Mouse (Mus musculus) Muller cell, postnatal 12 days (primary cell): ENCODE data around the gene Slc7a11.

Experiments used
- DNase-seq: peaks from one replicate; pipeline ENCODE4 v3.0.0-alpha.2; 2015; ENCODE audit errors: inconsistent ontology term

The Slc7a11 gene

DNA sequence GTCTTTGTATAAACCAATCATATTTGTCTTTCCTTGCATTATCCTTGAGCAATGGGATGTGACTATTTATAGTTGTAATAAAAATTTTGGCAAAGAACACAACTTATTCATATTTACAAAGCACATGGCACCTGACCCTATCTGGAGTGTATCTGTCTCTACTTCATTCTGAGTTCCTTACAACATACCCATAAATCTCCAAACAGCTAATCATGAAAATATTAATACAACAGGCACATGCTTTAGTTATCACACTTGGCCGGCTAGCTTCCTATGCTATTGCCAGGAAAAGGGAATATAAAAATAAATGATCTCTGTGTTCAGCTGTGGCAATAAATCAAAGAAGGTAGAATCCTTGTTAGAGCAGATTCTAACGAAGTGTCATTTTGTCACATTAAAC lies 257.5 kb downstream of the Slc7a11 start:
- no peak for DNase-seq

GRCm38 (mm10) chr3:50160756-50161155 lies 282.7 kb downstream of the Slc7a11 start:
- no peak for DNase-seq

- no peak for DNase-seq
Observed at GRCm38 (mm10) chr3:50144144-50144543, 299.3 kb downstream of the Slc7a11 start.

DNA sequence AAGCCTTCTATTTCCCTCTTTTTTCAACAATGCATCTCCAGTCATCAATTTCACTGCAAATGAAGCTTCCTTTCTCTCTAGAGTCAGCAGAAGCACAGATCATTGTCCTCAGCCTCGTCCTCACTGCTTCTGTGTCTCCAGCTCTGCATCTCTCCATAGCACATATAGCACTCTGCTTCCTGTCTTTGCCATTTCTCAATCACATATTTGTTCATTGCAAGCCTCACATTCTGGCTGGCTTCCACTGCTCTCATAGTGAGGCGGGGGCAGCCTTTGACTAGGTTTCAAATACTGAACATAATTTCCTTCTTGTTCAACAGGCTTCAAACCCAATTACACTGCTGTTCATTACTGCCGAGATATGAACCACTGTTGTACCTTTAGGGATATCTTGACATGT lies 305.1 kb downstream of the Slc7a11 start:
- no peak for DNase-seq

- DNase-seq = no peak
Observed at GRCm38 (mm10) chr3:50132204-50132603, 311.2 kb downstream of the Slc7a11 start.

- no peak for DNase-seq
Observed at GRCm38 (mm10) chr3:50130319-50130718, 313.1 kb downstream of the Slc7a11 start.

- DNase-seq = no peak
Observed at GRCm38 (mm10) chr3:50121001-50121400, 322.4 kb downstream of the Slc7a11 start.

DNA sequence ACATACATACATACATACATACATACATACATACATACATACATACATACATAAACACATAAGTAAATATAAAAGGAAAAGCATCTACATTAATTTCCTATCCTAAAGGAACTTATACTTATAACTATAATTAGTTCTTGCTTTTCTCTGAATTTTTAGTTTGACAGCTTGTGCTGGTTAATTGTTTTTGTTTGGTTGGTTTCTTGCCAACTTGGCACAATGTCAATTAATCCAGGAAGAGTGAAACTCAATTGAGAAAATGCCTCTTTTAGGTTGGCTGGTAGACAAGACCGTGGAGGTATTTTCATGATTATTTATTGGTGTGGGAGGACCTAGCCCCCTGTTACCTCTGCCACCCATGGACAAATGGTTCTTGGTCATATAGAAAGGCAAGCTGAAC lies 327.1 kb downstream of the Slc7a11 start:
- DNase-seq = peak; percentile 53

DNA sequence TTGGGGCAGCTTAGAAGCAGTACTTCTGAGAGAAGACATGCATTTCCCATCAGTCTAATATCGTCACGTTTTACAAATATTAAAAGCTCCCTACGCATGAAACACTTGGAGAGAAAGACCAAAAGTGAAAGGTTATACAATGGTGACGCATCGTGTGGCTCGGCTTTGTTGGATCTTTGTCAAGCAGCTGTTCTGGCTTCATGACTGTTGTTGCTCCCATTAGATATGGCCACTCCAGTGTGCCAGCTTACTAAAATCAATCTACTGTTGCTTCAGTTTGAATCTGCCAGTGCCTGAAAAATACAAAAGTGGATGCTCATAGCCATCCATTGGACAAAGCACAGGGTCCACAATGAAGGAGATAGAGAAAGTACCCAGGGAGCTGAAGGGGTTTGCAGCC lies 337.9 kb downstream of the Slc7a11 start:
- DNase-seq = no peak

GRCm38 (mm10) chr3:50094404-50095092 lies 348.9 kb downstream of the Slc7a11 start:
- DNase-seq = no peak

GRCm38 (mm10) chr3:50076979-50077378 lies 366.4 kb downstream of the Slc7a11 start:
- DNase-seq = peak; percentile 25

GRCm38 (mm10) chr3:50063396-50063795 lies 380.0 kb downstream of the Slc7a11 start:
- no peak for DNase-seq

DNA sequence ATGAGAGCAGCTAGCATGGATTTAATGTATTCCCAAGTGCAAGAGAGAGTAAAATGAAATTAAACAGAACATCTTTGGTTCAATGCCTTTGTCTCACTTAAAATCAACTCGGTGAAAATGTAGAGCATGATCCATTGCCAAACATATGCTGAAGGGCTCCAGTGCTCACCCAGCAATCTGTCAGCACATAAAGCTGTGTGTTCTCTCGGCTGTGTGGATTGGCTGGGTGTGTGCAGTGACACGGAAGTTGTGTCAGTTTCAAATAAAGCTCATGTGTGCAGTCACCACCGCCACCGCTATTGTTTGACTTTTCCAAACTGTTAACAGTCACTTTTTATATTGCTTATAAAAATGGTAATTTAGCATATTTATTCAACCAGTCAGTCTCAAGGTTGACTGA lies 398.7 kb downstream of the Slc7a11 start:
- no peak for DNase-seq

GRCm38 (mm10) chr3:50044160-50044559 lies 399.3 kb downstream of the Slc7a11 start:
- DNase-seq = no peak

- no peak for DNase-seq
Observed at GRCm38 (mm10) chr3:50041141-50041540, 402.3 kb downstream of the Slc7a11 start.

- DNase-seq = no peak
Observed at GRCm38 (mm10) chr3:50035875-50036528, 407.4 kb downstream of the Slc7a11 start.

DNA sequence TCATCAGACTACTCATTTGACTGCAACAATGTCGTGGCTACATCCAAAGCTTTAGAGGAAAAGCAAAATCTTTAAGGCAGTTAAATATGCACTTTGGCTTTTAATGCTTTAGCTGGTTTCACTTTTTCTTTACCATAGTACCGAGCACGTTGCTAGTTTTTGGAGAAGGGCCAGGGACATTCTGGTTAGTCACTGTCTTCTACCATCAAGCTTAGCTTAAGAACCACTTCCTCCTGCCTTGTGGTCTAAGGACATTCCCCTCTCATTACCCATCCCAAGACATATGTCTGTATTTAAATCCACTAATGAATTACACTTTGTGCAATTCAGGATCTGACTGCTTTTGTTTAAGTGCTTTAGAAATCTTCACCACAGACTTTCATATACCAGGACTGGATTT lies 410.1 kb downstream of the Slc7a11 start:
- DNase-seq = no peak

DNA sequence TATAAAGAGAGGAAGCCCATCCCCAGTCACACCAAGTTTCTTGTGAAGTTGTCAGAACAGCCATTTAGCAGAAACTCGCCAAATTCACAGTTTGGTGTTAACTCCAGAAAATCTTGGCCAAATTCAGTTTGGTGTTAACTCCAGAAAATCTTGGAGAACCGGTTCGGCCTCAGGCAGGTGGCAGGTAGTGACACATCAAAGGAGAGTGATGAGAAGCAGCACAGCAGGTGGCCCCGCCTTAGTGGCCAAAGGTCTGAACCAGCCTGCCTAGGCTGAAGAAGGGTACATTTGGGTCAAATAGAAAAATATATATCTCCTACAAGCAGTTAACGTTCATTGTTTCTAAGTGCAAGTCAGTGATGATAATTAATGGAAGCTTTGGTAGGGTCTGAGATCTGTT lies 417.4 kb downstream of the Slc7a11 start:
- DNase-seq = no peak

DNA sequence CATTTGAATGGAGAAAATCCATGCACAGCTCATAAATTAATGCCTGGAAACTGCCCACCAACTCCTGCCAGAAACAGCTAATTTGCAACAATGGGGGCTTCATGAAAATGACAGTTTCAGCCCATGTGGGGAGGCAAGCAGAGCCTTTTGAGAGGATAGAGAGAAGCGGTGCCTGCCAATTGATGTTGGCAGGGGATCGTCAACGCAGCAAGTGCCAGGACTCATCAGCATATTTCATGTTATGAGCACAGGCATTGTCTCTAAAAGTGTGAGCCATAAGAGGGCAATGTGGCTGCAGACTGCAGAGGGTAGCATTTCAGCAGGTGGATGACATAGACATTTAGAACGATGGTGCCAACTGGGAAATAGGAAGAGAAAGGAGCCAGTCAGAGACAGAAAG lies 429.0 kb downstream of the Slc7a11 start:
- peak; percentile 92 for DNase-seq

DNA sequence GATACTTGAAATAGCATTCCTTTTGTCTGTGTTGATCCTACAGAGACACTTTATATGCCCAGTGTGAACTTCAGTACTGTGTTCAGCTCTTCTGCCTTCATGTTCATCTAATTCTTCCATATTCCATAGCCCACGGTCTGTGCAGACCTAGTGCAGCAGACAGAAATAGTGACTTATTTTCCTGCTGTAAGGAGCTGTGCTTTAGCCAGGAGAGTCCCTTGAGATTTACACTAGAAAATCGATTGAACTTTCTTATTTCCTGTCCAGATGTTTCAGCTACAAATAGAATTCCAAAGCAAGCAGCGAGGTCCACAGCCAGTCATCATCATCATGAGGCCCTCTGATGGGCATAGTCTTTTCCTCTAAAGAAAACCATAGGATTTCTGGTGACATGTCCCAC lies 431.4 kb downstream of the Slc7a11 start:
- DNase-seq = no peak

DNA sequence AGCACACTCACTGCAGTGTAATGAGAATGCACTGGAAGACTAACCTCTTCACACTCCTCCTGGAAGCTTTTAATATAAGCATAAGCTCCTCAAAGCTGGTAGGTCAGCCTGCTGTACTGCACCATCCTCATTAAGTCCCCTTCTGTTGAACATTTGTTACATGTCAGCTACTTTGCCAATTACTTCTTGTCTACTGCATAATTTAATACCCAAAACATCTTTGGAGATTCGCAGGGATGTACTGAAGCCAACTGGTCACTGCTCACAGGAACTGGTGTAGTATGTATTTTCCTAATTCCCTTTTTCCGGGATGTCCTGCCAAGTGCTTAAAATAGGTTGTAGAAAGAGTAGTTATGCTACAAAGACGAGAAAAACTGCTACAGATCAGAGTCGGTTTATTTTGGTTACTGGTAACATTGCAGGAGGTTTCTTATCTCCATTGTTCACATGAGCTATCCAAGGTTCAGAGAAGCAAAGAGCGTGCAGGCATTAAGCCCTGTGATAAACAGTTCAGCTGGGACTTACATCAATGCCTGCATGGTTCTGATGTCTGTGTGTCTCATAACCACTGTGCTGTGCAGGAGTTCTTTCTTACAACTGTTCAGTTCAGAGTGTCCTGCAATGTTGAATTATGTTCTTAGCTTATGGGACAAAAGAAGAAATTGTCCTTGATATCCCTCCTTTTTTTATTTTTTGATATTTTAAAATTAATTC lies 439.3 kb downstream of the Slc7a11 start:
- DNase-seq = peak; percentile 34

GRCm38 (mm10) chr3:50002067-50002466 lies 441.3 kb downstream of the Slc7a11 start:
- no peak for DNase-seq

GRCm38 (mm10) chr3:50001635-50002034 lies 441.8 kb downstream of the Slc7a11 start:
- peak; percentile 96 for DNase-seq
